Mouse (Mus musculus) E14TG2a.4 (cell line): Measurements from ENCODE around the gene Slc9a9.

Experiments used
- H3K27me3 ChIP-seq: 2 replicates; pipeline ENCODE4 v1.6.1; 2014; ENCODE audit warnings: low read length, control low read depth; ENCODE audit not compliant: insufficient read depth
- H3K36me3 ChIP-seq: 2 replicates; pipeline ENCODE4 v1.6.1; 2014; ENCODE audit warnings: low read length, control low read depth; ENCODE audit not compliant: insufficient read depth
- H3K4me1 ChIP-seq: replicated peaks from 2 replicates; pipeline ENCODE4 v1.6.1; 2014; ENCODE audit warnings: low read depth, low read length, control low read depth
- H3K4me3 ChIP-seq: replicated peaks from 2 replicates; pipeline ENCODE4 v1.5.1; 2014; ENCODE audit warnings: mild to moderate bottlenecking, low read length
- H3K9me3 ChIP-seq: 2 replicates; pipeline ENCODE4 v1.6.1; 2014; ENCODE audit warnings: low read length, control low read depth
- CTCF ChIP-seq: conservative IDR thresholded peaks from 2 replicates; pipeline ENCODE4 v1.5.1; 2014; ENCODE audit warnings: low read length
- NANOG ChIP-seq: IDR thresholded peaks from 2 replicates; pipeline ENCODE4 v1.6.1; 2014; ENCODE audit warnings: borderline replicate concordance, low read length, mixed read lengths
- POU5F1 ChIP-seq: IDR thresholded peaks from 2 replicates; pipeline ENCODE4 v1.6.1; 2014; ENCODE audit warnings: low read length, borderline replicate concordance

The Slc9a9 gene

GRCm38 (mm10) chr9:94803073-94803472 lies 133.4 kb downstream of the Slc9a9 start:
- H3K27me3 ChIP-seq = no peaks in the 10 kb centered on the region
- H3K9me3 ChIP-seq = no peaks in the 10 kb centered on the region
- no peak overlapping the region for H3K4me3 ChIP-seq
- TF ChIP-seq POU5F1 (no peak), CTCF (no peak), NANOG (no peak)
- no peaks in the 10 kb centered on the region for H3K4me1 ChIP-seq
- no peaks in the 10 kb centered on the region for H3K36me3 ChIP-seq

DNA sequence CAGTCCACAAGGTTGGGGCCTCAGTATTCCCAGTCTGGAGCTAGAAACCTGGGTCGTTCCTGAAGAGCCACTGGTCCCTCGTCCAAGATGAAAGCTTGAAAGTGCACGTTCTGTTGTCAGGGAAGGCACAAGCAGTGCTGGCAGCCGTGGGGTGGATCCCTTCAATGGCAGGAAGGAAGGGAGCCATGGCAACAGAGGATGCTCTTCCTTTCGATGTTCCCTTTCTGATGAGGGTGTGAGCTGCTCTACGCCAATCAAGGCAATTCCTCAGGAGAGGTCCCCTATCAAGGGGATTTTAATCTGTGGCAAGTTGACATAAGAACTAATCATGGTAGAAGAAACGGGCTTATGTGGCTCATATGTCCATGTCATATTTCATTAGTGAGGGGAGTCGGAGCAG lies 135.8 kb downstream of the Slc9a9 start:
- Histone ChIP-seq H3K36me3 (no peaks in the 10 kb centered on the region), H3K4me3 (no peak overlapping the region), H3K27me3 (no peaks in the 10 kb centered on the region), H3K4me1 (no peaks in the 10 kb centered on the region), H3K9me3 (no peaks in the 10 kb centered on the region)
- no peak for TF ChIP-seq NANOG
- no peak for TF ChIP-seq CTCF
- no peak for TF ChIP-seq POU5F1

DNA sequence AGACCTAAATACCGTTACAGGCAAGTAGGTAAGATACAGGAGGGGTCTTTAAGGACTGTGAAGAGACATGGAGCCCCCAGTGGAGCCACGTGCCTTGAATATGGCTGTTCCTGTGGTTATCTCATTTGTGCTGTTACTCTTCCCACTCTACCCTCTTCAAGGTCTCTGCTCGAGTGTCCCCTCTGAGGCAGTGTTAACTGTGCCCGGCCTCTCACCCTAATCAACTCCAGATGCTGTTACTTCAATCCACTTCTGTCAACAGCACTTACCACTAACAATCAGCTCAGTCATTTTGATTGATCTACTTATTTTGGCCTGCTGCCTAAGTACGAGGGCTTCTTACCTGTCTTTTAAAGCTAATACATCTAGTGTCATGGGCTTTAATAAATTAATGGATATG lies 145.8 kb downstream of the Slc9a9 start:
- Histone ChIP-seq H3K36me3 (no peaks in the 10 kb centered on the region), H3K4me1 (no peaks in the 10 kb centered on the region), H3K9me3 (no peaks in the 10 kb centered on the region), H3K27me3 (no peaks in the 10 kb centered on the region), H3K4me3 (no peak overlapping the region)
- TF ChIP-seq CTCF (no peak), POU5F1 (no peak), NANOG (no peak)

DNA sequence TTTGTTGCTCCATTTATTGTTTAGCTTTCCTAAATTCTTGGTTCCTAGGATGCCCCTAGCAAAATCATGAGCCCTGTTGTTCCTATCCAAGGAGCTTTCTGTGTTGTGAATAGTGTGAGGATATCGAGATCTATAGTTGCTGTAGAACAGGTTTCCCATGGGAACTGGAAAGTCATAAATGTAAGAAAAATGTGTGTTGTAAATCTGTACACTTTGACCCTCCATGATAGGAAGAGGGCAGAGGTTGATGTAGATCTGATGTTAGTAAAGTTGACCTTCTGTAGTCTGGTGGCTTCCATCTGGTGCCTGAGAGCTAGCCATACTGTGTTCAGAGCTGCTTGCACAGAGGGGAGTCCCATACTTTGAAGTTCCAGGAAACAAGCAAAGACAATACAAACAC lies 151.6 kb downstream of the Slc9a9 start:
- TF ChIP-seq CTCF (no peak), POU5F1 (no peak), NANOG (no peak)
- no peak overlapping the region for H3K4me3 ChIP-seq
- no peaks in the 10 kb centered on the region for H3K4me1 ChIP-seq
- H3K27me3 ChIP-seq = no peaks in the 10 kb centered on the region
- H3K9me3 ChIP-seq = no peaks in the 10 kb centered on the region
- no peaks in the 10 kb centered on the region for H3K36me3 ChIP-seq

GRCm38 (mm10) chr9:94833836-94834235 lies 164.1 kb downstream of the Slc9a9 start:
- TF ChIP-seq NANOG (no peak), POU5F1 (no peak), CTCF (no peak)
- Histone ChIP-seq H3K27me3 (no peaks in the 10 kb centered on the region), H3K9me3 (no peaks in the 10 kb centered on the region), H3K4me1 (no peaks in the 10 kb centered on the region), H3K4me3 (no peak overlapping the region), H3K36me3 (no peaks in the 10 kb centered on the region)

DNA sequence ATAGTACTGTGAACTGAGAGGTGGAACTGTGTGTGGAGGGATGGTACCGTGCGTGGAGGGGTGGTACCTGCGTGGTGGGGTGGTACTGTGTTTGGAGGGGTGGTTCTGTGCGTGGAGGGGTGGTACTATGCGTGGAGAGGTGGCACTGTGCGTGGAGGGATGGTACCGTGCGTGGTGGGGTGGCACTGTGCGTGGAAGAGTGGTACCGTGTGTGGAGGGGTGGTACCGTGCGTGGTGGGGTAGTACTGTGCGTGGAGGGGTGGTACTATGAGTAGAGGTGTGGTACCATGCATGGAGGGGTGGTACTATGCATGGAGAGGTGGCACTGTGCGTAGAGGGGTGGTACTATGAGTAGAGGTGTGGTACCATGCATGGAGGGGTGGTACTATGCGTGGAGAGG lies 167.7 kb downstream of the Slc9a9 start:
- H3K4me1 ChIP-seq = no peaks in the 10 kb centered on the region
- no peaks in the 10 kb centered on the region for H3K27me3 ChIP-seq
- H3K4me3 ChIP-seq = no peak overlapping the region
- no peaks in the 10 kb centered on the region for H3K36me3 ChIP-seq
- H3K9me3 ChIP-seq = no peaks in the 10 kb centered on the region
- no peak for TF ChIP-seq POU5F1
- TF ChIP-seq NANOG = no peak
- no peak for TF ChIP-seq CTCF

- H3K4me3 ChIP-seq = no peak overlapping the region
- H3K36me3 ChIP-seq = no peaks in the 10 kb centered on the region
- TF ChIP-seq POU5F1 = no peak
- TF ChIP-seq CTCF = no peak
- no peak for TF ChIP-seq NANOG
- H3K9me3 ChIP-seq = no peaks in the 10 kb centered on the region
- no peaks in the 10 kb centered on the region for H3K27me3 ChIP-seq
- no peaks in the 10 kb centered on the region for H3K4me1 ChIP-seq
These were observed 168.8 kb downstream of the Slc9a9 start for GRCm38 (mm10) chr9:94838479-94839031.

GRCm38 (mm10) chr9:94839204-94839603 lies 169.5 kb downstream of the Slc9a9 start:
- Histone ChIP-seq H3K4me3 (no peak overlapping the region), H3K9me3 (no peaks in the 10 kb centered on the region), H3K4me1 (no peaks in the 10 kb centered on the region), H3K36me3 (no peaks in the 10 kb centered on the region), H3K27me3 (no peaks in the 10 kb centered on the region)
- TF ChIP-seq CTCF = no peak
- no peak for TF ChIP-seq NANOG
- TF ChIP-seq POU5F1 = no peak

GRCm38 (mm10) chr9:94840398-94840797 lies 170.7 kb downstream of the Slc9a9 start:
- H3K36me3 ChIP-seq = no peaks in the 10 kb centered on the region
- no peaks in the 10 kb centered on the region for H3K4me1 ChIP-seq
- no peak overlapping the region for H3K4me3 ChIP-seq
- H3K27me3 ChIP-seq = no peaks in the 10 kb centered on the region
- TF ChIP-seq POU5F1 (no peak), NANOG (no peak), CTCF (no peak)
- no peaks in the 10 kb centered on the region for H3K9me3 ChIP-seq
